In genomic region chr10:86455296-86456055, GRCm38 (mm10) we compare ENCODE assay signal across 20 mouse cellular contexts. TPM values are rescaled to one million over a fixed set of nuclear protein-coding genes. Genes with fewer than 3 reads are reported as not detected.
DNase-seq lines count a peak whose midpoint lies in the region; TF ChIP-seq lines count a peak whose summit lies in the region.
"Had no signal": no experiment of that assay in that cellular context is flagged by ENCODE, and none has a peak within 500 bp of the region (broad histone marks: within the 10 kb centered on the region; RNA-seq: fewer than 3 reads in every experiment).

No protein-coding gene starts in this region.

- H3K27ac ChIP-seq in kidney, adult 2 months (ENCODE audit: insufficient read depth, low read depth, low read length): no peak overlapping the region
- 0 out of 2 replicates have a peak overlapping the region, but pooled peaks have one; percentile 18 for H3K27ac ChIP-seq in olfactory bulb, adult 2 months (ENCODE audit: insufficient read depth, low read depth, low read length)
- H3K27ac ChIP-seq: embryonic facial prominence, embryonic 15.5 days; forebrain, embryonic 12.5 days; hindbrain, embryonic 15.5 days; limb, embryonic 13.5 days; macrophage; neural tube, embryonic 12.5 days had no signal

- 66% methylated on average over 5 of the region's 5 CpGs for whole genome bisulfite sequencing in kidney, adult 2 months
- 56% methylated on average over 5 of the region's 5 CpGs for WGBS in olfactory bulb, adult 2 months

- DNase-seq in adrenal gland, postnatal 36 days: peak; percentile 10 to 12
- no peak for DNase-seq in adrenal gland, adult 2 months
- DNase-seq in kidney, adult 2 months: peak; percentile 43
- no peak for DNase-seq in kidney, postnatal 4 days
- DNase-seq in gastrocnemius, postnatal 25 days: peak; percentile 56
- DNase-seq in cerebellum, adult 9-10 months: no peak
- no peak for DNase-seq in lung, postnatal 36 days
- DNase-seq: cerebellum, adult 11 months; liver, postnatal 0 days; midbrain, embryonic 14.5 days; retina, postnatal 1 day; spleen, adult 18-20 months; thymus, postnatal 4 days had no signal

- H3K27me3 ChIP-seq in kidney, adult 2 months (replicated peaks; ENCODE audit: control insufficient read depth, insufficient read depth, low read length): no peaks in the 10 kb centered on the region
- H3K27me3 ChIP-seq: embryonic facial prominence, embryonic 15.5 days; hindbrain, embryonic 15.5 days; limb, embryonic 13.5 days; neural tube, embryonic 12.5 days had no signal

- peaks cover 11% of the 10 kb centered on the region; the same call in 1 of the 2 replicates for H3K4me1 ChIP-seq in kidney, adult 2 months (ENCODE audit: control insufficient read depth, insufficient read depth, low read length)
- H3K4me1 ChIP-seq in olfactory bulb, adult 2 months (ENCODE audit: control insufficient read depth, insufficient read depth, low read length): peaks cover 15% of the 10 kb centered on the region

- no peaks in the 10 kb centered on the region for H3K36me3 ChIP-seq in kidney, adult 2 months (ENCODE audit: control insufficient read depth, insufficient read depth, low read length)
- H3K36me3 ChIP-seq: embryonic facial prominence, embryonic 15.5 days; forebrain, embryonic 12.5 days; limb, embryonic 13.5 days; neural tube, embryonic 12.5 days had no signal

- no peak for TF ChIP-seq CTCF in kidney, adult 2 months (conservative IDR thresholded peaks at IDR 0.05; ENCODE audit: insufficient read depth, insufficient read length, low read depth, low read length)
- TF ChIP-seq CTCF in olfactory bulb, adult 2 months (IDR thresholded peaks at IDR 0.05; ENCODE audit: insufficient read depth, low read depth, low read length): no peak

- no peak overlapping the region for H3K4me3 ChIP-seq in kidney, adult 2 months (ENCODE audit: insufficient read depth, low read depth, low read length)
- H3K4me3 ChIP-seq in olfactory bulb, adult 2 months (ENCODE audit: insufficient read depth, low read depth, low read length): no peak overlapping the region
- H3K4me3 ChIP-seq: embryonic facial prominence, embryonic 15.5 days; forebrain, embryonic 12.5 days; hindbrain, embryonic 15.5 days; limb, embryonic 13.5 days; neural tube, embryonic 12.5 days had no signal

- no peak for TF ChIP-seq POLR2A in kidney, adult 2 months (IDR thresholded peaks at IDR 0.05; ENCODE audit: low read depth, low read length)
- no peak for TF ChIP-seq POLR2A in olfactory bulb, adult 2 months (IDR thresholded peaks at IDR 0.05; ENCODE audit: insufficient read depth, low read depth, low read length)

RNA-seq across cellular contexts. Expression of gene Syn3, which starts 43.2 kb away (rescaled TPM):
- 1 to 10 TPM; 1.5 to 2.5 TPM for total RNA-seq in adrenal gland, postnatal 36 days (2021)
- 1 to 10 TPM; 2.7 to 3.6 TPM for total RNA-seq in adrenal gland, adult 2 months (2021)
- polyA plus RNA-seq in adrenal gland, adult 2 months (2012; rRNA removed): 1.1 and 1.3 TPM in 2 replicates
- 3.3 and 4.5 TPM in 2 replicates for polyA plus RNA-seq in kidney, adult 2 months (2012; rRNA removed)
- total RNA-seq in gastrocnemius, postnatal 25 days (2021): under 1 TPM; 0.23 to 0.43 TPM
- polyA plus RNA-seq in olfactory bulb, adult 2 months (2012; ENCODE audit: insufficient read depth, insufficient read length, low replicate concordance, missing spikeins): not detected in 2 replicates

Comparison
In these comparisons a context has a peak if more than half of its experiments do, and no peak if none do; other contexts are left out.
1. DNase-seq: peak in adrenal gland, postnatal 36 days (2 of 2), kidney, adult 2 months (single experiment) and gastrocnemius, postnatal 25 days (single experiment); none in adrenal gland, adult 2 months (single experiment), kidney, postnatal 4 days (0 of 2), cerebellum, adult 9-10 months (single experiment) and lung, postnatal 36 days (single experiment).